Mouse (Mus musculus) large intestine, adult 2 months (tissue): ENCODE results near the gene Plekho2. TPM values are rescaled to one million over a fixed set of nuclear protein-coding genes. Genes with fewer than 3 reads are reported as not detected.

Source experiments
- polyA plus RNA-seq: library from polyadenylated mRNA; depleted of rRNA; stranded (reverse); fragments of >200 nt; gene quantifications from 2 replicates; pipeline ENCODE4 v1.2.3, GENCODE M21; 2012; rRNA removed

The Plekho2 gene
- polyA plus RNA-seq, 1 experiment: 13.0 TPM

Other genes with a start within 250 kb of the Plekho2 start
- gene Pdcd7, start 233.9 kb downstream of the Plekho2 start, polyA plus RNA-seq: 7.3 and 8.1 TPM in 2 replicates
- 0.16 and 0.26 TPM in 2 replicates for gene Ubap1l, start 219.0 kb downstream of the Plekho2 start, polyA plus RNA-seq
- 0.91 and 1.2 TPM in 2 replicates for gene Kbtbd13, start 188.4 kb downstream of the Plekho2 start, polyA plus RNA-seq
- 1.8 and 2.1 TPM in 2 replicates for gene Rasl12, start 181.5 kb downstream of the Plekho2 start, polyA plus RNA-seq
- 67.2 and 87.4 TPM in 2 replicates for gene Slc51b, start 157.1 kb downstream of the Plekho2 start, polyA plus RNA-seq
- gene Mtfmt, start 144.3 kb downstream of the Plekho2 start, polyA plus RNA-seq: 13.6 and 17.6 TPM in 2 replicates
- 13.5 and 15.4 TPM in 2 replicates for gene Spg21, start 119.1 kb downstream of the Plekho2 start, polyA plus RNA-seq
- gene Ankdd1a, start 59.8 kb downstream of the Plekho2 start, polyA plus RNA-seq: 0.06 TPM in 1 of 2 replicates, not detected in the other
- gene Pif1, start 7.1 kb upstream of the Plekho2 start, polyA plus RNA-seq: 4.6 and 5.5 TPM in 2 replicates
- gene Rbpms2, start 49.6 kb upstream of the Plekho2 start, polyA plus RNA-seq: 23.4 and 27.7 TPM in 2 replicates
- gene Oaz2, start 88.0 kb upstream of the Plekho2 start, polyA plus RNA-seq: 36.6 and 41.7 TPM in 2 replicates
- 4.6 and 6.1 TPM in 2 replicates for gene Zfp609, start 247.5 kb upstream of the Plekho2 start, polyA plus RNA-seq